Mouse (Mus musculus): ENCODE results near the gene Nxph3. TPM values are rescaled to one million over a fixed set of nuclear protein-coding genes. Genes with fewer than 3 reads are reported as not detected.

Nxph3 gene
- polyA plus RNA-seq, 1 experiment from 2014 or later, result 0.69 TPM

DNA sequence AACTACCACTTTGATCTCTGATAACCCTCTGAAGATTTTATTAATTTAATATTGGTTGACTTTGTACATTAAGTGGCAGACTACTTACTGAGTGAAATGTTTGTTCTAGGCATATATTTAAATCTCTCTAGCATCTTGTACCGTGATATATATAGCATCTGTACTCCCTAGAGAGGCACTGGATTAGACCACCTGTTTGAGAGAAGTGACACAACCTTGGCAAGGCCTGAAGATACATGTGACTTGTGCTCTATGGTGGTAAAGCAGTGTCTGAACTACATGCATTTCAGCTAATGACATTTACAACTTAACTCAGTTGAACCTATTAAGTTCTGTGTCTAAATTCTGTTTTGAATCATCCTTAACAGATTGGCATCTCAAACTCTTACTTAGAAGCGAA, 41.4 kb downstream of the Nxph3 start:
- Histone ChIP-seq H3K27ac (ENCODE audit: low read depth, low read length) (no peak overlapping the region), H3K4me1 (replicated peaks; ENCODE audit: control insufficient read depth, insufficient read depth, low read length) (no peaks in the 10 kb centered on the region), H3K36me3 (ENCODE audit: control insufficient read depth, insufficient read depth, low read length) (no peaks in the 10 kb centered on the region; the same call in 1 of the 2 replicates), H3K9ac (ENCODE audit: low read depth, low read length) (no peak overlapping the region), H3K4me2 (replicated peaks; ENCODE audit: low read depth, low read length) (no peak overlapping the region), H3K9me3 (ENCODE audit: control insufficient read depth, low read length) (no peaks in the 10 kb centered on the region), H3K27me3 (ENCODE audit: control insufficient read depth, insufficient read depth, low read length) (no peaks in the 10 kb centered on the region), H3K4me3 (ENCODE audit: low read depth, low read length) (no peak overlapping the region)
- DNase-seq (ENCODE audit: low spot score), result no peak
- 91% methylated on average over 2 of the region's 2 CpGs for WGBS
- no peak for ATAC-seq (ENCODE audit: low FRiP score)

GRCm38 (mm10) chr11:95467731-95468130, 46.6 kb downstream of the Nxph3 start:
- 85% methylated on average over 1 of the region's 1 CpGs for WGBS
- Histone ChIP-seq H3K4me2 (replicated peaks; ENCODE audit: low read depth, low read length) (no peak overlapping the region), H3K9me3 (ENCODE audit: control insufficient read depth, low read length) (no peaks in the 10 kb centered on the region), H3K4me3 (ENCODE audit: low read depth, low read length) (no peak overlapping the region), H3K4me1 (replicated peaks; ENCODE audit: control insufficient read depth, insufficient read depth, low read length) (no peaks in the 10 kb centered on the region), H3K27me3 (ENCODE audit: control insufficient read depth, insufficient read depth, low read length) (no peaks in the 10 kb centered on the region), H3K36me3 (ENCODE audit: control insufficient read depth, insufficient read depth, low read length) (no peaks in the 10 kb centered on the region), H3K9ac (ENCODE audit: low read depth, low read length) (no peak overlapping the region), H3K27ac (ENCODE audit: low read depth, low read length) (no peak overlapping the region)
- no peak for ATAC-seq (ENCODE audit: low FRiP score)
- no peak for DNase-seq (ENCODE audit: low spot score)

DNA sequence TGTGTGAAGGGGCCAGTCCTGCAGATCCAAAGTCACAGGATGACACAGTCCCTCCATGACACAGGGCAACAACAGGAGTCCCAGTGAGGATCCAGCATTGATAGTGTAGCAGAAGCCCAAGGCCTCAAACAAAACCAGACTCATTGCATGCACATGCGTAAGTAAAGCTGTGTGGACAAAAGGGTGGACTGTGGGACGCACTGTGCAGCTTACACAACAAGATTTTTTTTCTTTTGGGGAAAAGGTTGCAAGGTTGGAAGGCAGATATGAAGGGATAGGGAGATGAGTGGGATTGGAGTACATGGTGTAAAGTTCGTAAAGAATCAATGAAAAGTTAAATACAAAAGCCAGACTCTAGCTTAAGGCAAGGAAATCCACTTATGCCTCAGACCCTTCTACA, 52.2 kb downstream of the Nxph3 start:
- H3K27me3 ChIP-seq (ENCODE audit: control insufficient read depth, insufficient read depth, low read length), result no peaks in the 10 kb centered on the region
- no peak overlapping the region for H3K9ac ChIP-seq (ENCODE audit: low read depth, low read length)
- H3K9me3 ChIP-seq (ENCODE audit: control insufficient read depth, low read length), result no peaks in the 10 kb centered on the region
- H3K36me3 ChIP-seq (ENCODE audit: control insufficient read depth, insufficient read depth, low read length), result no peaks in the 10 kb centered on the region
- no peak overlapping the region for H3K27ac ChIP-seq (ENCODE audit: low read depth, low read length)
- no peaks in the 10 kb centered on the region for H3K4me1 ChIP-seq (replicated peaks; ENCODE audit: control insufficient read depth, insufficient read depth, low read length)
- H3K4me2 ChIP-seq (replicated peaks; ENCODE audit: low read depth, low read length), result no peak overlapping the region
- no peak for DNase-seq (ENCODE audit: low spot score)
- 99% methylated on average over 3 of the region's 3 CpGs for WGBS
- no peak overlapping the region for H3K4me3 ChIP-seq (ENCODE audit: low read depth, low read length)
- no peak for ATAC-seq (ENCODE audit: low FRiP score)

DNA sequence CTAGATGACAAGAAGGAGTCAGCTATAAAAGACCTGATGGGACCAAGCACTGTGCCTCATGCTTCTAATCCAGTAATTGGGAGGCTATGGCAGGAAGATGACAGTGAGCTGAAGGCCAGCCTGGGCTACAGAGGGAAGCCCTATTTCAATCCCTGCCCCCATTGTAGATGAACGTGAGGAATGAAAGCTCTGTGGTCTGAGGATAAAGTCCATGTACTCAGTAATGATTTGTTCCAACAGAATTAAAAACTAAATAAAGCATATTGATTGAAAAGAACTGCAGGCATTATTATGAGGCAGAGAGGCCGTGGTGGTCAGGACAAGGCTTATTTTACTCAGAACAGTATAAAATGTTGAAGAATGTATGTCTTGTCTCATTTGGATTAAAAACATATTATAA, 53.5 kb downstream of the Nxph3 start:
- Histone ChIP-seq H3K4me2 (replicated peaks; ENCODE audit: low read depth, low read length) (no peak overlapping the region), H3K9ac (ENCODE audit: low read depth, low read length) (no peak overlapping the region), H3K27ac (ENCODE audit: low read depth, low read length) (no peak overlapping the region), H3K9me3 (ENCODE audit: control insufficient read depth, low read length) (no peaks in the 10 kb centered on the region), H3K4me1 (replicated peaks; ENCODE audit: control insufficient read depth, insufficient read depth, low read length) (no peaks in the 10 kb centered on the region), H3K27me3 (ENCODE audit: control insufficient read depth, insufficient read depth, low read length) (no peaks in the 10 kb centered on the region), H3K4me3 (ENCODE audit: low read depth, low read length) (no peak overlapping the region), H3K36me3 (ENCODE audit: control insufficient read depth, insufficient read depth, low read length) (no peaks in the 10 kb centered on the region)
- no peak for DNase-seq (ENCODE audit: low spot score)
- 91% methylated on average over 2 of the region's 2 CpGs for WGBS
- no peak for ATAC-seq (ENCODE audit: low FRiP score)

Other genes with a start within 250 kb of the Nxph3 start
- 63.8 and 79.7 TPM in 2 replicates for gene Kat7, start 204.3 kb downstream of the Nxph3 start, polyA plus RNA-seq (2014; fragmentation: Nextera tagmentation; extraction: Ambion mirVana)
- gene Fam117a, start 177.6 kb downstream of the Nxph3 start, polyA plus RNA-seq (2014; fragmentation: Nextera tagmentation; extraction: Ambion mirVana), result 8.3 and 11.1 TPM in 2 replicates
- gene Slc35b1, start 129.9 kb downstream of the Nxph3 start, polyA plus RNA-seq (2014; fragmentation: Nextera tagmentation; extraction: Ambion mirVana), result 134 and 143 TPM in 2 replicates
- 133 and 146 TPM in 2 replicates for gene Spop, start 100.5 kb downstream of the Nxph3 start, polyA plus RNA-seq (2014; fragmentation: Nextera tagmentation; extraction: Ambion mirVana)
- gene Ngfr, start 73.2 kb upstream of the Nxph3 start, polyA plus RNA-seq (2014; fragmentation: Nextera tagmentation; extraction: Ambion mirVana), result 27.7 and 29.6 TPM in 2 replicates
- 176 and 195 TPM in 2 replicates for gene Phb, start 152.4 kb upstream of the Nxph3 start, polyA plus RNA-seq (2014; fragmentation: Nextera tagmentation; extraction: Ambion mirVana)
- gene Zfp652, start 198.1 kb upstream of the Nxph3 start, polyA plus RNA-seq (2014; fragmentation: Nextera tagmentation; extraction: Ambion mirVana), result 13.6 and 13.7 TPM in 2 replicates
- gene B130006D01Rik, start 209.0 kb upstream of the Nxph3 start, polyA plus RNA-seq (2014; fragmentation: Nextera tagmentation; extraction: Ambion mirVana), result 1.1 and 2.5 TPM in 2 replicates